In the genomic region with DNA sequence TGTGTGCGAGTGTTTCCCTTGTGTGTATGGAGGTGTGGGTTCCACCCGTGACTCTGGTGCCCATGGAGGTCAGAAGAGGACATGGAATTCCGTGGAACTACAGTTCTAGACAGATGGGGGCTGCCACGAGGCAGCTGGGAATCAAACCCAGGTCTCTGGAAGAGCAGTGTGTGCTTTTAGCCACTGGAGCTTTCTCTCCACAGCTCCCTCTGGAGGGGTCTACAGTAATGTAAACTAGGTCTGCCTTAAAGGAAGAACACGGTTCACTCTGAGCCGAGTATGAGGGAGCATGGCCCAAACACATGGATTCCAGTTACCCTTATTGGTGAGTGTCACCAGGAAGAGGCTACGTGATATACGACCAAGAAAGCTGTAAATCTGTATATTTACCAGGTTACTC, we compare ENCODE assay signal across 21 mouse cellular contexts. TPM values are rescaled to one million over a fixed set of nuclear protein-coding genes. Genes with fewer than 3 reads are reported as not detected.
A peak's percentile ranks its signal among the peaks of the same experiment; 100 is the strongest.
DNase-seq lines count a peak whose midpoint lies in the region; ATAC-seq and TF ChIP-seq lines count a peak whose summit lies in the region.
"Had no signal": no experiment of that assay in that cellular context is flagged by ENCODE, and none has a peak within 500 bp of the region (broad histone marks: within the 10 kb centered on the region; RNA-seq: fewer than 3 reads in every experiment).

No protein-coding gene starts in this region.

- H3K27ac ChIP-seq in liver, embryonic 14.5 days: no peak overlapping the region
- no peak overlapping the region for H3K27ac ChIP-seq in liver, embryonic 12.5 days
- H3K27ac ChIP-seq in forebrain, embryonic 15.5 days (replicated peaks): no peak overlapping the region
- H3K27ac ChIP-seq: embryonic facial prominence, embryonic 13.5 days; forebrain, embryonic 12.5 days; heart, embryonic 13.5 days; hindbrain, embryonic 15.5 days had no signal

- no peak overlapping the region for H3K9ac ChIP-seq in liver, embryonic 14.5 days (replicated peaks)
- H3K9ac ChIP-seq in liver, embryonic 12.5 days: no peak overlapping the region
- no peak overlapping the region for H3K9ac ChIP-seq in forebrain, embryonic 15.5 days (replicated peaks)
- H3K9ac ChIP-seq: embryonic facial prominence, embryonic 13.5 days; forebrain, embryonic 12.5 days; forebrain, postnatal 0 days; heart, embryonic 13.5 days; hindbrain, embryonic 15.5 days had no signal

- H3K4me2 ChIP-seq in liver, embryonic 14.5 days (ENCODE audit: low read depth): no peak overlapping the region
- no peak overlapping the region for H3K4me2 ChIP-seq in liver, embryonic 12.5 days
- no peak overlapping the region for H3K4me2 ChIP-seq in forebrain, embryonic 15.5 days (replicated peaks)
- H3K4me2 ChIP-seq: embryonic facial prominence, embryonic 13.5 days; forebrain, embryonic 12.5 days; heart, embryonic 13.5 days; hindbrain, embryonic 15.5 days had no signal

- H3K27me3 ChIP-seq in liver, embryonic 14.5 days (ENCODE audit: control insufficient read depth, insufficient read depth, low read length): no peaks in the 10 kb centered on the region
- H3K27me3 ChIP-seq in liver, embryonic 12.5 days (replicated peaks): no peaks in the 10 kb centered on the region
- no peaks in the 10 kb centered on the region for H3K27me3 ChIP-seq in forebrain, embryonic 15.5 days
- H3K27me3 ChIP-seq: embryonic facial prominence, embryonic 13.5 days; forebrain, embryonic 12.5 days; heart, embryonic 13.5 days; hindbrain, embryonic 15.5 days had no signal

- H3K4me1 ChIP-seq in liver, embryonic 14.5 days (replicated peaks; ENCODE audit: control insufficient read depth in 2 of 2, insufficient read depth in 2 of 2, low read length in 1 of 2): peaks cover 47% of the 10 kb centered on the region in 2 experiments
- H3K4me1 ChIP-seq in liver, embryonic 12.5 days: peaks cover 59% of the 10 kb centered on the region
- no peaks in the 10 kb centered on the region for H3K4me1 ChIP-seq in forebrain, embryonic 15.5 days
- H3K4me1 ChIP-seq: embryonic facial prominence, embryonic 13.5 days; hindbrain, embryonic 15.5 days had no signal

- no peak for ATAC-seq in liver, embryonic 14.5 days (ENCODE audit: insufficient read depth)
- no peak for ATAC-seq in liver, embryonic 12.5 days
- ATAC-seq in forebrain, embryonic 15.5 days (replicated peaks): no peak
- ATAC-seq: activated CD4-positive, CD25-positive, alpha-beta regulatory T cell, adult 4 months; forebrain, postnatal 0 days had no signal

- no peak for DNase-seq in liver, embryonic 14.5 days (ENCODE audit: low read depth in 3 of 3, low spot score in 3 of 3)
- DNase-seq in ES-CJ7 (ENCODE audit: low read depth, low spot score) (peak; percentile 88), R1 (ENCODE audit: low read depth, low spot score) (peak; percentile 81)
- no peak for DNase-seq in retina, embryonic 14.5 days (ENCODE audit: low spot score)
- DNase-seq: adrenal gland, postnatal 14 days; cerebellum, adult 11-12 months; cerebellum, adult 9-10 months; cerebellum, postnatal 25 days; forebrain, postnatal 0 days; gastrocnemius, postnatal 25 days; heart, postnatal 36 days had no signal

- 0 out of 2 replicates have a peak, but pooled peaks have one; percentile 14 for TF ChIP-seq CTCF in liver, embryonic 14.5 days (IDR thresholded peaks at IDR 0.05; ENCODE audit: low read depth)

- 61% methylated on average over 8 of the region's 8 CpGs for WGBS in liver, embryonic 14.5 days (ENCODE audit: insufficient replicate concordance)
- WGBS in liver, embryonic 12.5 days (ENCODE audit: insufficient replicate concordance): 63% methylated on average over 8 of the region's 8 CpGs
- 83% methylated on average over 8 of the region's 8 CpGs for WGBS in forebrain, embryonic 15.5 days

- H3K36me3 ChIP-seq in liver, embryonic 14.5 days (replicated peaks; ENCODE audit: control insufficient read depth, insufficient read depth, low read depth): no peaks in the 10 kb centered on the region
- no peaks in the 10 kb centered on the region for H3K36me3 ChIP-seq in liver, embryonic 12.5 days
- H3K36me3 ChIP-seq in forebrain, embryonic 15.5 days: no peaks in the 10 kb centered on the region
- H3K36me3 ChIP-seq: embryonic facial prominence, embryonic 13.5 days; forebrain, embryonic 12.5 days; heart, embryonic 13.5 days; hindbrain, embryonic 15.5 days had no signal

- no peak overlapping the region for H3K4me3 ChIP-seq in liver, embryonic 14.5 days (ENCODE audit: insufficient read depth in 1 of 2, low read depth in 2 of 2, low read length in 2 of 2)
- no peak overlapping the region for H3K4me3 ChIP-seq in liver, embryonic 12.5 days
- no peak overlapping the region for H3K4me3 ChIP-seq in forebrain, embryonic 15.5 days
- H3K4me3 ChIP-seq: embryonic facial prominence, embryonic 13.5 days; forebrain, embryonic 12.5 days; heart, embryonic 13.5 days; hindbrain, embryonic 15.5 days had no signal

- TF ChIP-seq EP300 in liver, embryonic 14.5 days (IDR thresholded peaks at IDR 0.05; ENCODE audit: low read depth): no peak

- H3K9me3 ChIP-seq in liver, embryonic 14.5 days (ENCODE audit: control insufficient read depth, low read length): no peaks in the 10 kb centered on the region; the same call in 1 of the 2 replicates
- H3K9me3 ChIP-seq in liver, embryonic 12.5 days (replicated peaks): no peaks in the 10 kb centered on the region
- H3K9me3 ChIP-seq in forebrain, embryonic 15.5 days: no peaks in the 10 kb centered on the region
- H3K9me3 ChIP-seq: embryonic facial prominence, embryonic 13.5 days; forebrain, embryonic 12.5 days; heart, embryonic 13.5 days; hindbrain, embryonic 15.5 days had no signal

RNA-seq across cellular contexts. Expression of a gene that starts 4.2 kb away (rescaled TPM):
- 0.06 and 0.08 TPM in 2 replicates for polyA plus RNA-seq in liver, embryonic 14.5 days (2012; rRNA removed)
- not detected in 2 replicates for polyA plus RNA-seq in liver, embryonic 14.5 days (2014; fragmentation: Nextera tagmentation; extraction: Ambion mirVana)
- polyA plus RNA-seq in liver, embryonic 12.5 days (2016; fragmentation: Nextera tagmentation; extraction: Ambion mirVana): not detected in 2 replicates
- not detected in 2 replicates for polyA plus RNA-seq in forebrain, embryonic 15.5 days (2015; fragmentation: Nextera tagmentation; extraction: Ambion mirVana)
- polyA plus RNA-seq: activated CD4-positive, CD25-positive, alpha-beta regulatory T cell, adult 4 months; cortical plate, adult 2 months; embryonic facial prominence, embryonic 13.5 days; forebrain, embryonic 12.5 days; forebrain, postnatal 0 days; heart, embryonic 13.5 days; heart, postnatal 0 days; hindbrain, embryonic 11.5 days; hindbrain, embryonic 15.5 days had no signal

RNA-seq across cellular contexts. Expression of a gene that starts 38.6 kb away (rescaled TPM):
- not detected in 2 replicates for polyA plus RNA-seq in liver, embryonic 14.5 days (2012; rRNA removed)
- polyA plus RNA-seq in liver, embryonic 14.5 days (2014; fragmentation: Nextera tagmentation; extraction: Ambion mirVana): not detected in 2 replicates
- not detected in 2 replicates for polyA plus RNA-seq in liver, embryonic 12.5 days (2016; fragmentation: Nextera tagmentation; extraction: Ambion mirVana)
- polyA plus RNA-seq in forebrain, embryonic 15.5 days (2015; fragmentation: Nextera tagmentation; extraction: Ambion mirVana): not detected in 2 replicates
- polyA plus RNA-seq: activated CD4-positive, CD25-positive, alpha-beta regulatory T cell, adult 4 months; cortical plate, adult 2 months; embryonic facial prominence, embryonic 13.5 days; forebrain, embryonic 12.5 days; forebrain, postnatal 0 days; heart, embryonic 13.5 days; heart, postnatal 0 days; hindbrain, embryonic 11.5 days; hindbrain, embryonic 15.5 days had no signal

Comparison
In these comparisons a context has a peak if more than half of its experiments do, and no peak if none do; other contexts are left out.
1. DNase-seq: peak in ES-CJ7 (single experiment) and R1 (single experiment); none in liver, embryonic 14.5 days (0 of 3) and retina, embryonic 14.5 days (single experiment).